Comparison of ENCODE assay signal across 8 mouse cellular contexts in the genomic region with DNA sequence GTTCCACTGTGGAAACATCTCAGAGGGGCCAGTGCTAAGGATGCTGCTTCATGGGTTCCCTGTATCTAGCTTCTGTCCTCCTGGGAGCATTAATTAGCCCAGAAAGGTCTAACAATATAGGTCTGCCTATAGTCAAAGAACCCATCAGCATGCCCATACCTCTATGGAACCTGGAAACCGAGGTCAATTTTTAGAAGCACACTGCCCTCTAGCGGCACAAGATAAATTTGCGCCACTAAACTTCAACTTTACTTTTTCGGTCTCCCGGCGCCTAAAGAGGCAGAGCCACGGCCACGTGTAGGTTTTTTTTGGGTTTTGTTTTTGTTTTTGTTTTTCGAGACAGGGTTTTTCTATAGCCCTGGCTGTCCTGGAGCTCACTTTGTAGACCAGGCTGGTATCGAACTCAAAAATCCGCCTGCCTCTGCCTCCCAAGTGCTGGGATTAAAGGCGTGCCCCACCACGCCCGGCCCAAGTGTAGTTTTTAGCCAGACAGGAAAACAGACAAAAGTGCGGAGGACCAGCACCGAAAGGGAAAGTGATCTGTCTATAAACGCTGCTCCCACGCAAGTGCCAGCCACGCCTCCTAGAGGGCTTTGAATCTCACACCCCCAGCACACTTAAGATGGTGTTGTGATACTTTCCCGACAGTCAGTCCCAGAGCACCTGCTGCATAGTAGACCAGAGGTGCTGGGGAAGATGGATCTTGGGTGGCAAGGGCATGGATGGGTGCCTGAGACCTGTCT. TPM values are rescaled to one million over a fixed set of nuclear protein-coding genes. Genes with fewer than 3 reads are reported as not detected.
DNase-seq lines count a peak whose midpoint lies in the region; TF ChIP-seq lines count a peak whose summit lies in the region.

No protein-coding gene starts in this region.

- H3K4me1 ChIP-seq in erythroblast, embryonic 14.5 days (ENCODE audit: control insufficient read depth) = peaks cover 13% of the 10 kb centered on the region

- peak; percentile 75; the same call in 1 of the 2 replicates for TF ChIP-seq CTCF in brain, embryonic 14.5 days (IDR thresholded peaks at IDR 0.05; ENCODE audit: borderline replicate concordance, extremely low read depth, insufficient read depth, insufficient read length)

- no peak for TF ChIP-seq POLR2A in brain, embryonic 14.5 days (IDR thresholded peaks at IDR 0.05; ENCODE audit: borderline replicate concordance, extremely low read depth, insufficient read depth, insufficient read length, poor library complexity, severe bottlenecking)

- H3K36me3 ChIP-seq in erythroblast, embryonic 14.5 days (ENCODE audit: control insufficient read depth) = no peaks in the 10 kb centered on the region

- DNase-seq in ES-CJ7 (ENCODE audit: low read depth, low spot score) = peak; percentile 71
- DNase-seq in brain, embryonic 14.5 days (ENCODE audit: low read depth) = peak; percentile 81
- peak; percentile 70 for DNase-seq in heart, postnatal 4 days
- DNase-seq in layer of hippocampus, postnatal 14 days (ENCODE audit: low spot score in 2 of 2) = peak; percentile 56 to 60
- peak; percentile 73 for DNase-seq in lung, postnatal 10 days
- DNase-seq in ovary, postnatal 36 days (ENCODE audit: low spot score) = peak; percentile 37
- peak; percentile 60 for DNase-seq in thymus, postnatal 14 days

- peaks cover 53% of the 10 kb centered on the region for H3K27me3 ChIP-seq in erythroblast, embryonic 14.5 days (ENCODE audit: control insufficient read depth)

- peaks cover 2% of the 10 kb centered on the region; the same call in 1 of the 2 replicates for H3K9me3 ChIP-seq in erythroblast, embryonic 14.5 days (ENCODE audit: control insufficient read depth, low read length)

- peak overlapping the region; percentile 54 for H3K4me3 ChIP-seq in erythroblast, embryonic 14.5 days (replicated peaks)

RNA-seq across cellular contexts. Expression of a gene that starts 0.9 kb away (rescaled TPM):
- 0.79 and 1.8 TPM in 2 replicates for polyA plus RNA-seq in brain, embryonic 14.5 days (2012; rRNA removed)
- not detected in 2 replicates for polyA plus RNA-seq in erythroblast, embryonic 14.5 days (2012)
- total RNA-seq in heart, postnatal 4 days (2021) = under 1 TPM in 1 of 2 experiments, not detected in 1; 0.27 TPM
- 1 to 10 TPM in 1 of 2 experiments, under 1 TPM in 1; 0.69 to 1.2 TPM for total RNA-seq in layer of hippocampus, postnatal 14 days (2021)

RNA-seq across cellular contexts. Expression of a gene that starts 6.1 kb away (rescaled TPM):
- polyA plus RNA-seq in brain, embryonic 14.5 days (2012; rRNA removed) = 16.5 and 16.6 TPM in 2 replicates
- polyA plus RNA-seq in erythroblast, embryonic 14.5 days (2012) = 0.28 and 0.34 TPM in 2 replicates
- 1 to 10 TPM; 6.1 to 6.3 TPM for total RNA-seq in heart, postnatal 4 days (2021)
- total RNA-seq in layer of hippocampus, postnatal 14 days (2021) = 10 to 100 TPM; 11.2 to 12.5 TPM

Comparison
In these comparisons a context has a peak if more than half of its experiments do, and no peak if none do; other contexts are left out.
1. Peak in every context shown above with its lines: DNase-seq and H3K4me3 ChIP-seq.